Mouse (Mus musculus): Measurements from ENCODE around the gene Cacnb4. TPM values are rescaled to one million over a fixed set of nuclear protein-coding genes. Genes with fewer than 3 reads are reported as not detected.

The Cacnb4 gene
- polyA plus RNA-seq, 1 experiment from 2014 or later = 0.30 TPM

- Histone ChIP-seq H3K4me1 (ENCODE audit: control insufficient read depth, insufficient read depth, low read length) (no peaks in the 10 kb centered on the region), H3K9ac (ENCODE audit: low read depth, low read length) (no peak overlapping the region), H3K4me3 (ENCODE audit: low read depth, low read length) (no peak overlapping the region), H3K27me3 (ENCODE audit: control insufficient read depth, insufficient read depth, low read length) (no peaks in the 10 kb centered on the region), H3K9me3 (replicated peaks; ENCODE audit: control insufficient read depth, low read length) (no peaks in the 10 kb centered on the region), H3K4me2 (no peak overlapping the region), H3K36me3 (ENCODE audit: control insufficient read depth, insufficient read depth, low read length) (no peaks in the 10 kb centered on the region), H3K27ac (ENCODE audit: low read depth, low read length) (no peak overlapping the region)
- ATAC-seq (replicated peaks; ENCODE audit: insufficient number of reproducible peaks, low FRiP score, low TSS enrichment) = no peak
- 72% methylated on average over 5 of the region's 5 CpGs for WGBS (ENCODE audit: insufficient replicate concordance)
Measured at GRCm38 (mm10) chr2:52483496-52483895, 193.1 kb downstream of the Cacnb4 start.

DNA sequence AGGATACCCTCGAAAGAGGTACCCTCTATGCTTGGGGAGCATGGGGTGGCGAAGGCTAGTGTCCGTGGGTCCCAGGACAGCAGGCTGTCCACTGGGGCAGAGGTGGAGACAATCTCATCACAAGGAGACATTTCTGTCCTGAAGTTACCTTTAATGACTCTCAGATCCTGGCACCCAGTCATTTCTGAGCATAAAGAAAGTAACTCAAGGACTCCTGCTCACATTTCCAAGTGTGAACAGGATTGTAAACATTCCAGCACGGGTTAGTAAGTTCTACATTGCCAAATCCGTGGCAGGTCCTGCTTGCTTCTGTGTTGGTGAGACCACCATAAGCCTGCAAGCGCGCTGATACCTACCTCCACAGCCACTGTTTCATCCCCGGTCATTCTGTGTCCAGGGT, 196.2 kb downstream of the Cacnb4 start:
- no peaks in the 10 kb centered on the region for H3K27me3 ChIP-seq (ENCODE audit: control insufficient read depth, insufficient read depth, low read length)
- H3K36me3 ChIP-seq (ENCODE audit: control insufficient read depth, insufficient read depth, low read length) = no peaks in the 10 kb centered on the region
- 86% methylated on average over 8 of the region's 8 CpGs for WGBS (ENCODE audit: insufficient replicate concordance)
- H3K27ac ChIP-seq (ENCODE audit: low read depth, low read length) = no peak overlapping the region
- no peak overlapping the region for H3K9ac ChIP-seq (ENCODE audit: low read depth, low read length)
- H3K9me3 ChIP-seq (replicated peaks; ENCODE audit: control insufficient read depth, low read length) = no peaks in the 10 kb centered on the region
- no peak for ATAC-seq (replicated peaks; ENCODE audit: insufficient number of reproducible peaks, low FRiP score, low TSS enrichment)
- peaks cover 14% of the 10 kb centered on the region; the same call in 1 of the 2 replicates for H3K4me1 ChIP-seq (ENCODE audit: control insufficient read depth, insufficient read depth, low read length)
- no peak overlapping the region for H3K4me2 ChIP-seq
- no peak overlapping the region for H3K4me3 ChIP-seq (ENCODE audit: low read depth, low read length)

- WGBS (ENCODE audit: insufficient replicate concordance) = 92% methylated on average over 5 of the region's 5 CpGs
- no peak for ATAC-seq (replicated peaks; ENCODE audit: insufficient number of reproducible peaks, low FRiP score, low TSS enrichment)
Measured at GRCm38 (mm10) chr2:52478501-52478900, 198.1 kb downstream of the Cacnb4 start.

GRCm38 (mm10) chr2:52477550-52477907, 199.1 kb downstream of the Cacnb4 start:
- H3K27ac ChIP-seq (ENCODE audit: low read depth, low read length) = peak overlapping the region; percentile 77
- no peaks in the 10 kb centered on the region for H3K36me3 ChIP-seq (ENCODE audit: control insufficient read depth, insufficient read depth, low read length)
- peak overlapping the region; percentile 40 for H3K4me2 ChIP-seq
- H3K27me3 ChIP-seq (ENCODE audit: control insufficient read depth, insufficient read depth, low read length) = no peaks in the 10 kb centered on the region
- WGBS (ENCODE audit: insufficient replicate concordance) = 56% methylated on average over 13 of the region's 13 CpGs
- H3K4me3 ChIP-seq (ENCODE audit: low read depth, low read length) = 0 out of 2 replicates have a peak overlapping the region, but pooled peaks have one; percentile 10
- H3K9me3 ChIP-seq (replicated peaks; ENCODE audit: control insufficient read depth, low read length) = no peaks in the 10 kb centered on the region
- H3K9ac ChIP-seq (ENCODE audit: low read depth, low read length) = 0 out of 2 replicates have a peak overlapping the region, but pooled peaks have one; percentile 39
- H3K4me1 ChIP-seq (ENCODE audit: control insufficient read depth, insufficient read depth, low read length) = peaks cover 14% of the 10 kb centered on the region; the same call in 1 of the 2 replicates
- ATAC-seq (replicated peaks; ENCODE audit: insufficient number of reproducible peaks, low FRiP score, low TSS enrichment) = no peak

More at GRCm38 (mm10) chr2:52478501-52478900, 198.1 kb downstream of the Cacnb4 start:
- no peaks in the 10 kb centered on the region for H3K27me3 ChIP-seq (ENCODE audit: control insufficient read depth, insufficient read depth, low read length)
- H3K4me1 ChIP-seq (ENCODE audit: control insufficient read depth, insufficient read depth, low read length) = peaks cover 14% of the 10 kb centered on the region; the same call in 1 of the 2 replicates
- no peaks in the 10 kb centered on the region for H3K36me3 ChIP-seq (ENCODE audit: control insufficient read depth, insufficient read depth, low read length)
- no peaks in the 10 kb centered on the region for H3K9me3 ChIP-seq (replicated peaks; ENCODE audit: control insufficient read depth, low read length)
- H3K4me2 ChIP-seq = no peak overlapping the region
- no peak overlapping the region for H3K9ac ChIP-seq (ENCODE audit: low read depth, low read length)
- no peak overlapping the region for H3K27ac ChIP-seq (ENCODE audit: low read depth, low read length)
- no peak overlapping the region for H3K4me3 ChIP-seq (ENCODE audit: low read depth, low read length)

GRCm38 (mm10) chr2:52476801-52477549, 199.7 kb downstream of the Cacnb4 start:
- Histone ChIP-seq H3K4me1 (ENCODE audit: control insufficient read depth, insufficient read depth, low read length) (peaks cover 16% of the 10 kb centered on the region; the same call in 1 of the 2 replicates), H3K27me3 (ENCODE audit: control insufficient read depth, insufficient read depth, low read length) (no peaks in the 10 kb centered on the region), H3K9me3 (replicated peaks; ENCODE audit: control insufficient read depth, low read length) (no peaks in the 10 kb centered on the region), H3K4me3 (ENCODE audit: low read depth, low read length) (no peak overlapping the region), H3K27ac (ENCODE audit: low read depth, low read length) (peak overlapping the region; percentile 77), H3K36me3 (ENCODE audit: control insufficient read depth, insufficient read depth, low read length) (no peaks in the 10 kb centered on the region), H3K9ac (ENCODE audit: low read depth, low read length) (0 out of 2 replicates have a peak overlapping the region, but pooled peaks have one; percentile 39), H3K4me2 (peak overlapping the region; percentile 40)
- 50% methylated on average over 13 of the region's 13 CpGs for WGBS (ENCODE audit: insufficient replicate concordance)
- 0 out of 2 replicates have a peak, but pooled peaks have one; percentile 65 for ATAC-seq (replicated peaks; ENCODE audit: insufficient number of reproducible peaks, low FRiP score, low TSS enrichment)

GRCm38 (mm10) chr2:52475854-52476253, 200.8 kb downstream of the Cacnb4 start:
- 90% methylated on average over 4 of the region's 4 CpGs for WGBS (ENCODE audit: insufficient replicate concordance)
- ATAC-seq (replicated peaks; ENCODE audit: insufficient number of reproducible peaks, low FRiP score, low TSS enrichment) = no peak

DNA sequence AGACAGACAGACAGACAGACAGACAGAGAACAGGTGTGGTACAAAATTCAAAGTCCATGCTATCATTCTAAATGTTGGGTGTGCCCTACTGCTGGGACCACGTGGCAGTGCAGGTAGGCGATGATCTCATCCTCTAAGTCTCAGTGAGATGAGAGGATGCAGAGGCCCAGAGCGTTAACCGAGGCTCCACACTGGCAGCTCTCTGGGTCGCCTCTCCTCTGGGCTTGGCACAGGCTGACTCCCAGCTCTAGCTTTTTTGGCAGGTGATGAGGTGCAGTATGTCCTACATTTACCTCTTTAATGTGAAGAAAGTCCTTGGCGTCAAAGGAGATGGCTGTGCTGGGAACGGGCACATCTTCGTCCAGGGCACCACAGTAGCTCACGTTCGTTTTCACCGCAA, 202.1 kb downstream of the Cacnb4 start:
- no peak overlapping the region for H3K4me3 ChIP-seq (ENCODE audit: low read depth, low read length)
- 81% methylated on average over 11 of the region's 11 CpGs for WGBS (ENCODE audit: insufficient replicate concordance)
- no peak overlapping the region for H3K9ac ChIP-seq (ENCODE audit: low read depth, low read length)
- H3K9me3 ChIP-seq (replicated peaks; ENCODE audit: control insufficient read depth, low read length) = no peaks in the 10 kb centered on the region
- no peaks in the 10 kb centered on the region for H3K36me3 ChIP-seq (ENCODE audit: control insufficient read depth, insufficient read depth, low read length)
- H3K4me2 ChIP-seq = no peak overlapping the region
- ATAC-seq (replicated peaks; ENCODE audit: insufficient number of reproducible peaks, low FRiP score, low TSS enrichment) = no peak
- peaks cover 18% of the 10 kb centered on the region; the same call in 1 of the 2 replicates for H3K4me1 ChIP-seq (ENCODE audit: control insufficient read depth, insufficient read depth, low read length)
- H3K27me3 ChIP-seq (ENCODE audit: control insufficient read depth, insufficient read depth, low read length) = no peaks in the 10 kb centered on the region
- no peak overlapping the region for H3K27ac ChIP-seq (ENCODE audit: low read depth, low read length)

More at GRCm38 (mm10) chr2:52475854-52476253, 200.8 kb downstream of the Cacnb4 start:
- Histone ChIP-seq H3K27me3 (ENCODE audit: control insufficient read depth, insufficient read depth, low read length) (no peaks in the 10 kb centered on the region), H3K36me3 (ENCODE audit: control insufficient read depth, insufficient read depth, low read length) (no peaks in the 10 kb centered on the region), H3K4me2 (no peak overlapping the region), H3K9ac (ENCODE audit: low read depth, low read length) (no peak overlapping the region), H3K4me3 (ENCODE audit: low read depth, low read length) (no peak overlapping the region), H3K9me3 (replicated peaks; ENCODE audit: control insufficient read depth, low read length) (no peaks in the 10 kb centered on the region), H3K4me1 (ENCODE audit: control insufficient read depth, insufficient read depth, low read length) (peaks cover 18% of the 10 kb centered on the region; the same call in 1 of the 2 replicates), H3K27ac (ENCODE audit: low read depth, low read length) (no peak overlapping the region)

- Histone ChIP-seq H3K36me3 (ENCODE audit: control insufficient read depth, insufficient read depth, low read length) (no peaks in the 10 kb centered on the region), H3K4me3 (ENCODE audit: low read depth, low read length) (no peak overlapping the region), H3K27me3 (ENCODE audit: control insufficient read depth, insufficient read depth, low read length) (no peaks in the 10 kb centered on the region), H3K27ac (ENCODE audit: low read depth, low read length) (peak overlapping the region; percentile 37; the same call in 1 of the 2 replicates), H3K4me1 (ENCODE audit: control insufficient read depth, insufficient read depth, low read length) (peaks cover 4% of the 10 kb centered on the region; the same call in 1 of the 2 replicates), H3K9me3 (replicated peaks; ENCODE audit: control insufficient read depth, low read length) (no peaks in the 10 kb centered on the region), H3K4me2 (no peak overlapping the region), H3K9ac (ENCODE audit: low read depth, low read length) (no peak overlapping the region)
- no peak for ATAC-seq (replicated peaks; ENCODE audit: insufficient number of reproducible peaks, low FRiP score, low TSS enrichment)
- WGBS (ENCODE audit: insufficient replicate concordance) = 16% methylated on average over 4 of the region's 4 CpGs
Measured at GRCm38 (mm10) chr2:52471545-52472291, 204.9 kb downstream of the Cacnb4 start.
